In genomic region chr3:75299464-75299863, GRCm38 (mm10) we compare ENCODE assay signal across 9 mouse cellular contexts. TPM values are rescaled to one million over a fixed set of nuclear protein-coding genes. Genes with fewer than 3 reads are reported as not detected.
"Had no signal": no experiment of that assay in that cellular context is flagged by ENCODE, and none has a peak within 500 bp of the region (broad histone marks: within the 10 kb centered on the region; RNA-seq: fewer than 3 reads in every experiment).

No protein-coding gene starts in this region.

RNA-seq across cellular contexts. Expression of gene Serpini2, which starts 29.6 kb away (rescaled TPM):
- total RNA-seq: neutrophil, adult 5-6 weeks had no signal
- polyA plus RNA-seq: neural tube, embryonic 13.5 days; neural tube, embryonic 14.5 days; neural tube, embryonic 15.5 days; small intestine, adult 2 months; stomach, embryonic 14.5 days; thymus, adult 2 months; thymus, postnatal 0 days; urinary bladder, adult 2 months had no signal
